Comparison of ENCODE assay signal across 24 mouse cellular contexts in genomic region chr2:27067124-27067523, GRCm38 (mm10). TPM values are rescaled to one million over a fixed set of nuclear protein-coding genes. Genes with fewer than 3 reads are reported as not detected.
A peak's percentile ranks its signal among the peaks of the same experiment; 100 is the strongest.
DNase-seq lines count a peak whose midpoint lies in the region; ATAC-seq lines count a peak whose summit lies in the region.
"Had no signal": no experiment of that assay in that cellular context is flagged by ENCODE, and none has a peak within 500 bp of the region (broad histone marks: within the 10 kb centered on the region; RNA-seq: fewer than 3 reads in every experiment).

No protein-coding gene starts in this region.

- H3K9ac ChIP-seq in midbrain, embryonic 13.5 days (replicated peaks): 0 out of 2 replicates have a peak overlapping the region, but pooled peaks have one; percentile 1
- no peak overlapping the region for H3K9ac ChIP-seq in midbrain, embryonic 14.5 days (replicated peaks; ENCODE audit: low read length)
- no peak overlapping the region for H3K9ac ChIP-seq in heart, embryonic 11.5 days (ENCODE audit: low read depth, low read length)
- H3K9ac ChIP-seq: embryonic facial prominence, embryonic 12.5 days; forebrain, embryonic 13.5 days; forebrain, embryonic 15.5 days had no signal

- WGBS in midbrain, embryonic 13.5 days: 82% methylated on average over 2 of the region's 2 CpGs
- WGBS in midbrain, embryonic 14.5 days: 96% methylated on average over 2 of the region's 2 CpGs
- WGBS in heart, embryonic 11.5 days (ENCODE audit: insufficient replicate concordance): 81% methylated on average over 2 of the region's 2 CpGs

- peaks cover 8% of the 10 kb centered on the region; the same call in 1 of the 2 replicates for H3K4me1 ChIP-seq in midbrain, embryonic 13.5 days (replicated peaks)
- H3K4me1 ChIP-seq in midbrain, embryonic 14.5 days (ENCODE audit: control insufficient read depth, insufficient read depth, low read length): no peaks in the 10 kb centered on the region
- 0 out of 2 replicates have a peak, but pooled peaks cover 4% of the 10 kb centered on the region for H3K4me1 ChIP-seq in heart, embryonic 11.5 days (ENCODE audit: control insufficient read depth, insufficient read depth, low read length)
- H3K4me1 ChIP-seq: embryonic facial prominence, embryonic 12.5 days had no signal

- H3K9me3 ChIP-seq in midbrain, embryonic 13.5 days: no peaks in the 10 kb centered on the region
- H3K9me3 ChIP-seq in midbrain, embryonic 14.5 days (ENCODE audit: control insufficient read depth, low read length): no peaks in the 10 kb centered on the region
- H3K9me3 ChIP-seq in heart, embryonic 11.5 days (replicated peaks; ENCODE audit: control insufficient read depth, low read length): no peaks in the 10 kb centered on the region
- H3K9me3 ChIP-seq: embryonic facial prominence, embryonic 12.5 days; forebrain, embryonic 13.5 days; forebrain, embryonic 15.5 days; G1E had no signal

- H3K36me3 ChIP-seq in midbrain, embryonic 13.5 days: no peaks in the 10 kb centered on the region
- no peaks in the 10 kb centered on the region for H3K36me3 ChIP-seq in midbrain, embryonic 14.5 days (ENCODE audit: control insufficient read depth, insufficient read depth, low read length)
- H3K36me3 ChIP-seq in heart, embryonic 11.5 days (ENCODE audit: control insufficient read depth, insufficient read depth, low read length): no peaks in the 10 kb centered on the region
- H3K36me3 ChIP-seq: embryonic facial prominence, embryonic 10.5 days; embryonic facial prominence, embryonic 12.5 days; forebrain, embryonic 15.5 days; G1E had no signal

- no peak overlapping the region for H3K4me3 ChIP-seq in midbrain, embryonic 13.5 days (replicated peaks)
- no peak overlapping the region for H3K4me3 ChIP-seq in midbrain, embryonic 14.5 days (replicated peaks; ENCODE audit: low read depth, low read length)
- H3K4me3 ChIP-seq in heart, embryonic 11.5 days (ENCODE audit: low read depth, low read length): no peak overlapping the region
- H3K4me3 ChIP-seq: embryonic facial prominence, embryonic 10.5 days; embryonic facial prominence, embryonic 12.5 days; forebrain, embryonic 13.5 days; forebrain, embryonic 15.5 days had no signal

- DNase-seq in cerebellum, postnatal 10 days: peak; percentile 67 to 72
- no peak for DNase-seq in cerebellum, adult 11 months
- no peak for DNase-seq in midbrain, embryonic 14.5 days
- peak; percentile 30 for DNase-seq in retina, postnatal 1 day
- no peak for DNase-seq in retina, embryonic 14.5 days (ENCODE audit: low spot score)
- DNase-seq: adrenal gland, adult 8-10 months; adrenal gland, postnatal 14 days; adrenal gland, postnatal 36 days; B cell, adult 2 months; cerebellum, adult 18-20 months; cerebellum, adult 8-10 months; cerebellum, adult 9-11 months; cerebellum, postnatal 25 days had no signal

- H3K4me2 ChIP-seq in midbrain, embryonic 13.5 days (replicated peaks): no peak overlapping the region
- H3K4me2 ChIP-seq in midbrain, embryonic 14.5 days (ENCODE audit: low read length): no peak overlapping the region
- H3K4me2 ChIP-seq in heart, embryonic 11.5 days: no peak overlapping the region
- H3K4me2 ChIP-seq: embryonic facial prominence, embryonic 12.5 days; forebrain, embryonic 13.5 days; forebrain, embryonic 15.5 days had no signal

- H3K27ac ChIP-seq in midbrain, embryonic 13.5 days: no peak overlapping the region
- no peak overlapping the region for H3K27ac ChIP-seq in midbrain, embryonic 14.5 days (replicated peaks; ENCODE audit: low read depth, low read length)
- no peak overlapping the region for H3K27ac ChIP-seq in heart, embryonic 11.5 days (ENCODE audit: low read depth, low read length)
- H3K27ac ChIP-seq: embryonic facial prominence, embryonic 10.5 days; embryonic facial prominence, embryonic 12.5 days; forebrain, embryonic 13.5 days; forebrain, embryonic 15.5 days had no signal

- H3K27me3 ChIP-seq in midbrain, embryonic 13.5 days: no peaks in the 10 kb centered on the region
- no peaks in the 10 kb centered on the region for H3K27me3 ChIP-seq in midbrain, embryonic 14.5 days (ENCODE audit: control insufficient read depth, insufficient read depth, low read length)
- H3K27me3 ChIP-seq in heart, embryonic 11.5 days (ENCODE audit: control insufficient read depth, insufficient read depth, low read length): 0 out of 2 replicates have a peak, but pooled peaks cover 2% of the 10 kb centered on the region
- H3K27me3 ChIP-seq: embryonic facial prominence, embryonic 12.5 days; forebrain, embryonic 13.5 days; forebrain, embryonic 15.5 days; Patski had no signal

- ATAC-seq in midbrain, embryonic 13.5 days: no peak
- no peak for ATAC-seq in midbrain, embryonic 14.5 days (ENCODE audit: low FRiP score, low TSS enrichment)
- no peak for ATAC-seq in heart, embryonic 11.5 days (replicated peaks; ENCODE audit: insufficient number of reproducible peaks, low FRiP score, low TSS enrichment)
- ATAC-seq: activated CD4-positive, CD25-positive, alpha-beta regulatory T cell, adult 4 months; CD4-positive, CD25-positive, alpha-beta regulatory T cell, adult 4 months; forebrain, embryonic 13.5 days; forebrain, embryonic 15.5 days; Patski had no signal

RNA-seq across cellular contexts. Expression of gene Mymk, which starts 4.9 kb away (rescaled TPM):
- polyA plus RNA-seq in midbrain, embryonic 13.5 days (2015; fragmentation: Nextera tagmentation; extraction: Ambion mirVana): not detected in 2 replicates
- not detected in 2 replicates for polyA plus RNA-seq in midbrain, embryonic 14.5 days (2014; fragmentation: Nextera tagmentation; extraction: Ambion mirVana)
- 0.15 and 0.23 TPM in 2 replicates for polyA plus RNA-seq in heart, embryonic 11.5 days (2014; fragmentation: Nextera tagmentation; extraction: Ambion mirVana)
- polyA plus RNA-seq: activated CD4-positive, CD25-positive, alpha-beta regulatory T cell, adult 4 months; CD4-positive, CD25-positive, alpha-beta regulatory T cell, adult 4 months; forebrain, embryonic 11.5 days; forebrain, embryonic 13.5 days; G1E had no signal

RNA-seq across cellular contexts. Expression of gene Adamtsl2, which starts 12.1 kb away (rescaled TPM):
- 6.0 and 6.9 TPM in 2 replicates for polyA plus RNA-seq in midbrain, embryonic 13.5 days (2015; fragmentation: Nextera tagmentation; extraction: Ambion mirVana)
- 7.1 and 7.6 TPM in 2 replicates for polyA plus RNA-seq in midbrain, embryonic 14.5 days (2014; fragmentation: Nextera tagmentation; extraction: Ambion mirVana)
- 9.0 and 14.2 TPM in 2 replicates for polyA plus RNA-seq in heart, embryonic 11.5 days (2014; fragmentation: Nextera tagmentation; extraction: Ambion mirVana)
- polyA plus RNA-seq: activated CD4-positive, CD25-positive, alpha-beta regulatory T cell, adult 4 months; G1E had no signal

RNA-seq across cellular contexts. Expression of gene Slc2a6, which starts 39.3 kb away (rescaled TPM):
- polyA plus RNA-seq in midbrain, embryonic 13.5 days (2015; fragmentation: Nextera tagmentation; extraction: Ambion mirVana): 3.6 and 3.8 TPM in 2 replicates
- 4.3 and 4.9 TPM in 2 replicates for polyA plus RNA-seq in midbrain, embryonic 14.5 days (2014; fragmentation: Nextera tagmentation; extraction: Ambion mirVana)
- 0.30 TPM in 1 of 2 replicates, not detected in the other for polyA plus RNA-seq in heart, embryonic 11.5 days (2014; fragmentation: Nextera tagmentation; extraction: Ambion mirVana)
- polyA plus RNA-seq: G1E had no signal

RNA-seq across cellular contexts. Expression of gene Cacfd1, which starts 57.4 kb away (rescaled TPM):
- 130 and 132 TPM in 2 replicates for polyA plus RNA-seq in midbrain, embryonic 13.5 days (2015; fragmentation: Nextera tagmentation; extraction: Ambion mirVana)
- 72.5 and 81.4 TPM in 2 replicates for polyA plus RNA-seq in midbrain, embryonic 14.5 days (2014; fragmentation: Nextera tagmentation; extraction: Ambion mirVana)
- 37.4 and 46.4 TPM in 2 replicates for polyA plus RNA-seq in heart, embryonic 11.5 days (2014; fragmentation: Nextera tagmentation; extraction: Ambion mirVana)

Comparison
In these comparisons a context has a peak if more than half of its experiments do, and no peak if none do; other contexts are left out.
1. DNase-seq: peak in cerebellum, postnatal 10 days (2 of 2) and retina, postnatal 1 day (single experiment); none in cerebellum, adult 11 months (single experiment), midbrain, embryonic 14.5 days (single experiment) and retina, embryonic 14.5 days (single experiment).